Mouse (Mus musculus) testis, adult 2 months (tissue): ENCODE results near the gene Ube2l3. TPM values are rescaled to one million over a fixed set of nuclear protein-coding genes. Genes with fewer than 3 reads are reported as not detected.

ENCODE experiments used
- H3K27ac ChIP-seq: fragments of 200-500 bp; 2 replicates; pipeline ENCODE4 v1.5.1; 2012; ENCODE audit warnings: low read depth, low read length; ENCODE audit not compliant: control insufficient read depth, insufficient read depth
- H3K27me3 ChIP-seq: fragments of 200-500 bp; 2 replicates; pipeline ENCODE4 v1.6.1; 2012; ENCODE audit warnings: mild to moderate bottlenecking, low read length, moderate library complexity; ENCODE audit not compliant: control insufficient read depth, insufficient read depth
- H3K36me3 ChIP-seq: fragments of 200-500 bp; 2 replicates; pipeline ENCODE4 v1.6.1; 2012; ENCODE audit warnings: mild to moderate bottlenecking, low read length; ENCODE audit not compliant: control insufficient read depth, insufficient read depth
- H3K4me1 ChIP-seq: fragments of 200-500 bp; 2 replicates; pipeline ENCODE4 v1.6.1; 2012; ENCODE audit warnings: low read length; ENCODE audit not compliant: control insufficient read depth, insufficient read depth
- H3K4me3 ChIP-seq: fragments of 200-500 bp; 2 replicates; pipeline ENCODE4 v1.5.1; 2012; ENCODE audit warnings: low read depth, mild to moderate bottlenecking, low read length, moderate library complexity, mixed read lengths; ENCODE audit not compliant: control insufficient read depth
- CTCF ChIP-seq: fragments of 200-500 bp; IDR thresholded peaks from 2 replicates; pipeline ENCODE4 v1.5.1; 2012; ENCODE audit warnings: low read depth, mild to moderate bottlenecking, inconsistent platforms, low read length, moderate library complexity; ENCODE audit not compliant: control insufficient read depth, insufficient read depth, insufficient replicate concordance
- POLR2A ChIP-seq: fragments of 200-500 bp; IDR thresholded peaks from 2 replicates; pipeline ENCODE4 v1.6.1; 2012; ENCODE audit warnings: low read depth, mild to moderate bottlenecking, inconsistent platforms, low read length, moderate library complexity; ENCODE audit not compliant: control insufficient read depth
- polyA plus RNA-seq: library from polyadenylated mRNA; depleted of rRNA; stranded (reverse); fragments of >200 nt; gene quantifications from 2 replicates; pipeline ENCODE4 v1.2.3, GENCODE M21; 2012

The Ube2l3 gene
- polyA plus RNA-seq, 1 experiment, result 80.1 TPM

DNA sequence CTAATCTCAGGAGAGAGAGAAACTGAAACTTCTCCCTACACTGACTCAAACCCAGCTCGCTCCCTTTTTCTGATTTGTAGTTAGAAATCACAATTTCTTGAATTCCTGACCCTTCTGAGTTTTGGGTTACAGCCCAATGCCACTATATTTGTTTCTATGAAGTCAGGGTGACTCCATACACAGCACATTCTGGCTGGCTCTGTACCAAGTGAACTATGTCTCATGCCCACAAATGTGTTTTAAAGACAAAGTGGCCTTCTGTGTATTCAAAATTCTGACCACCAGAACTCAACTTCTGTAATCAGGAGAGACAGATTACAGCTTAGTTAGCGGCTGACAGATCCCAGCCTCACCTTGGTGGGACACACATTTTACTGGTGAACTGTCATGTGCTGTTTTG lies 48.1 kb downstream of the Ube2l3 start:
- Histone ChIP-seq H3K27ac (no peak overlapping the region), H3K27me3 (no peaks in the 10 kb centered on the region), H3K4me1 (no peaks in the 10 kb centered on the region), H3K36me3 (peaks cover 1% of the 10 kb centered on the region), H3K4me3 (no peak overlapping the region)
- TF ChIP-seq POLR2A, result no peak

- H3K4me1 ChIP-seq, result peaks cover 5% of the 10 kb centered on the region
- no peak overlapping the region for H3K4me3 ChIP-seq
- no peaks in the 10 kb centered on the region for H3K27me3 ChIP-seq
- H3K36me3 ChIP-seq, result peaks cover 1% of the 10 kb centered on the region
- TF ChIP-seq CTCF, result no peak
- TF ChIP-seq POLR2A, result no peak
- no peak overlapping the region for H3K27ac ChIP-seq
Observed at GRCm38 (mm10) chr16:17151874-17152273, 50.6 kb downstream of the Ube2l3 start.

DNA sequence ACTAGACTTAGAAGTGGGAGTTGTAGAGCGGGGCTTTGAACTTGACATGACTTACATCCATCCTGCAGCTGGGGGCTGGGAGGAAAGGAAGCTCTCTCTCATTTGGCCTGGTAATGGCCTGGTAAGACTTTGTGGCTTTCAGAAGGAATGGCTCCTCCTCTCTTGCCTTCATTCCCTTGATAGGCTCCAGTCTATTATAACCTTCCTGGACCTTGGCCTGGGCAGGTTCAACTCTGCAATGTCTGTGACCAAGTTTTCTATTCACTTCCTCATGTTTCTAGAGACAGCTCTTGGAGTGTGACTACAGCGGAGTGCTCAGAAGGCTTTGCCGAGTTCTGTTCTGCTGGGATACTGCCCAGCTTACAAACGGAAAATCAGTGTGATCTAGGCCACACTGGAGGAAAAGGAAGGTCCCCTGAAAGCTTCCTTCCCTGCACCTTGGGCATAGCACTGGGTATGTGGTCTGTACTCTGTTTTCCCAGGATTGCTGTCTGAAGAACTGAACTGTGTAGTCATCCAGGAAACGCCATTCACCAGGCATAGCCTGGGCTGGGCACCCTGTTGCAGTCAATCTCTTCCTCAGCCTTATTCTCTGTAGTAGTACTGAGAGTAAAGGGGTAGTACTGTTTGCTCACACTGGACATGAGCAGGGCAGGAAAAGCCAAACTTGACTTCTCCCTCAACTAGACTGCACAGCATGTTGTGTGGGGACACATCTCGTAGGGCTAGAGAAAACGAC lies 51.8 kb downstream of the Ube2l3 start:
- Histone ChIP-seq H3K4me3 (no peak overlapping the region), H3K27me3 (no peaks in the 10 kb centered on the region), H3K36me3 (peaks cover 1% of the 10 kb centered on the region), H3K4me1 (peaks cover 5% of the 10 kb centered on the region), H3K27ac (no peak overlapping the region)
- TF ChIP-seq CTCF (no peak), POLR2A (no peak)

DNA sequence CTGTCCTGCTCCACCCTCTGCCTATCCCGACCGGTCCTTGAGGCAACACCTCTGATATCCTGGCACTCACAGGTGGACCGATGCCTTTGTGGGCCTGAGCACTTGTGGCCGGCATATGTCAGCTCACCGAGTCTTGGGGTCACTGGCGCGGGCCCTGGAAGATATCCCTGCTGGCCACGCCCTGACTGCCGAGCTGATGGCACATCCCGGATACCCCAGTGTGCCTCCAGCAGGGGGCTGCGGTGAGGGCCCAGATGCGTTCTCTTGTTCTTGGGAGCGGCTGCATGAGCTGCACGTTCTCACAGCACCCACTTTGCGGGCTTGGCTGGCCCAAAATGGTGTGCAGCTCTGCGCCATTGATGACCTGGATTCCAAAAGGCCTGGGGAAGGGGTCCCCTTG lies 54.4 kb downstream of the Ube2l3 start:
- Histone ChIP-seq H3K4me3 (peak overlapping the region; percentile 84), H3K36me3 (no peaks in the 10 kb centered on the region), H3K4me1 (peaks cover 5% of the 10 kb centered on the region), H3K27ac (no peak overlapping the region), H3K27me3 (no peaks in the 10 kb centered on the region)
- TF ChIP-seq CTCF (no peak), POLR2A (no peak)

DNA sequence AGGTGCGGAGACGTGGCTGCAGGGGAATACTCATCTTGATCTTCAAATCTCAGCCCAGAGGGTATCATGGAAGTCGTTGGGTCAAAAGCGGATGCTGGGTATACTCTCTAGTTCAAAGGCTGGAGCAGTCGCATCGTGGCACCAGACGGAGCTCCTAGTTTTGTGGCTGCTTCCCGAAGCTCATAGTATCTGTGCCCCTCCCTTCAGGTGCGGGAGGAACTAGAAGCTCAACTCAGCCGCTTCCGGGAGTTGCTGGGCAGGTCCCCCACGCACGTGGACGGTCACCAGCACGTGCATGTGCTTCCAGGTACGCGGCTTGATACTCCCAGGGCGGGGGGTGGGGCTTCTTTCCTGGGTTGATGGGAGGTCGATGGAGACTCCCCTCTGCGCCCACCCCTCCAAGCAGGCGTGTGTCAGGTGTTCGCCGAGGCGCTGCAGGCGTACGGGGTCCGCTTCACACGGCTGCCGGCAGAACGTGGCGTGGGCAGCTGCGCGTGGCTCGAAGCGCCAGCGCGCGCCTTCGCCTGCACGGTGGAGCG lies 55.0 kb downstream of the Ube2l3 start:
- no peak for TF ChIP-seq CTCF
- TF ChIP-seq POLR2A, result 0 out of 2 replicates have a peak, but pooled peaks have one; percentile 18
- Histone ChIP-seq H3K27me3 (no peaks in the 10 kb centered on the region), H3K4me1 (peaks cover 5% of the 10 kb centered on the region), H3K27ac (peak overlapping the region; percentile 76), H3K36me3 (no peaks in the 10 kb centered on the region), H3K4me3 (peak overlapping the region; percentile 84)

DNA sequence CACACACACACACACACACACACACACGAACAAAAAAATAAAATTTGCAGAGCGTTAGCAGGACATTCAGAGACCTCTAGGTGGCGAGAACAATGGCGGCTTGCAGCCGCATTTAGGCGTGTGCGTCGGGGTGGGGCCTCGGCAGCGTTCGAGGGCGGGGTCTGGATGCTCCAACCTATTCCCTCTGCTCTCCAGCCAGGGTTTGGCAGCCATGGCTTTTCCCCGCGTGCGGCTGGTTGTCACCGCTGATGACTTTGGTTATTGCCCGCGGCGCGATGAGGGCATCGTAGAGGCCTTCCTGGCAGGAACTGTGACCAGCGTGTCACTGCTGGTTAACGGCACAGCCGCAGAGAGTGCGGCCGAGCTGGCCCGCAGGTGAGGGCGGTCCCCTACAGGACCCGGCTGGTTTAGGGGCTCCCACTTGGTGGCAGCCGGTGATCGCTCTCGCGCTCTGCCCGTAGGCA lies 55.6 kb downstream of the Ube2l3 start, which contains the start of gene Ccdc116:
TSS of gene Ccdc116 (minus strand) at position 458 of the 464 bp plus-strand sequence.
- H3K4me1 ChIP-seq, result peaks cover 5% of the 10 kb centered on the region
- peak within 1 kb of the TSS; percentile 76 for H3K27ac ChIP-seq
- peak within 1 kb of the TSS; percentile 84 for H3K4me3 ChIP-seq
- H3K36me3 ChIP-seq, result no peaks in the 10 kb centered on the region
- no peaks in the 10 kb centered on the region for H3K27me3 ChIP-seq
- TF ChIP-seq POLR2A (0 out of 2 replicates have a peak, but pooled peaks have one; percentile 6), CTCF (peak; percentile 22; the same call in 1 of the 2 replicates)

GRCm38 (mm10) chr16:17144339-17144738 lies 58.1 kb downstream of the Ube2l3 start, which contains the start of gene Ydjc:
Gene Ydjc, plus strand, starts transcription at chr16:17144621.
- H3K4me3 ChIP-seq, result peak within 1 kb of the TSS; percentile 86
- no peaks in the 10 kb centered on the region for H3K36me3 ChIP-seq
- no peaks in the 10 kb centered on the region for H3K27me3 ChIP-seq
- H3K4me1 ChIP-seq, result peaks cover 5% of the 10 kb centered on the region
- TF ChIP-seq CTCF (no peak), POLR2A (peak; percentile 46; the same call in 1 of the 2 replicates)
- peak within 1 kb of the TSS; percentile 73 for H3K27ac ChIP-seq
